Mouse (Mus musculus) MEL-GATA-1-ER (cell line): Measurements from ENCODE around the gene Lsm14b.

Source experiments
- DNase-seq: peaks from one replicate; pipeline ENCODE4 v3.0.0-alpha.2; 2012; ENCODE audit warnings: low read depth; ENCODE audit errors: extremely low read depth

Lsm14b gene

GRCm38 (mm10) chr2:180017632-180018031 lies 7.2 kb upstream of the Lsm14b start:
- no peak for DNase-seq

- no peak for DNase-seq
Observed at GRCm38 (mm10) chr2:180018573-180018972, 6.2 kb upstream of the Lsm14b start.

- no peak for DNase-seq
Observed at GRCm38 (mm10) chr2:180020091-180020661, 4.6 kb upstream of the Lsm14b start.

GRCm38 (mm10) chr2:180020919-180021318 lies 3.9 kb upstream of the Lsm14b start:
- no peak for DNase-seq

- no peak for DNase-seq
Observed at GRCm38 (mm10) chr2:180022751-180023150, 2.0 kb upstream of the Lsm14b start.

- DNase-seq = no peak
Observed at GRCm38 (mm10) chr2:180025135-180025860, 511 bp downstream of the Lsm14b start.

- DNase-seq = no peak
Observed at GRCm38 (mm10) chr2:180025861-180026200, 1.0 kb downstream of the Lsm14b start.

- DNase-seq = no peak
Observed at GRCm38 (mm10) chr2:180027768-180028167, 3.0 kb downstream of the Lsm14b start.

- no peak for DNase-seq
Observed at GRCm38 (mm10) chr2:180031270-180031669, 6.5 kb downstream of the Lsm14b start.

GRCm38 (mm10) chr2:180032925-180033324 lies 8.1 kb downstream of the Lsm14b start:
- no peak for DNase-seq

GRCm38 (mm10) chr2:180033956-180034355 lies 9.2 kb downstream of the Lsm14b start:
- no peak for DNase-seq

- DNase-seq = no peak
Observed at GRCm38 (mm10) chr2:180034753-180035152, 10.0 kb downstream of the Lsm14b start.

GRCm38 (mm10) chr2:180040406-180040805 lies 15.6 kb downstream of the Lsm14b start:
- DNase-seq = no peak

GRCm38 (mm10) chr2:180041577-180042255 lies 16.9 kb downstream of the Lsm14b start:
- no peak for DNase-seq

- peak; percentile 56 for DNase-seq
Observed at GRCm38 (mm10) chr2:180042256-180042857, 17.6 kb downstream of the Lsm14b start, which contains the start of the genes Psma7 and Ss18l1. Gene Psma7, minus strand, starts transcription at chr2:180042433. Gene Ss18l1, plus strand, starts transcription at chr2:180042509.

- no peak for DNase-seq
Observed at GRCm38 (mm10) chr2:180042858-180043515, 18.2 kb downstream of the Lsm14b start.

- no peak for DNase-seq
Observed at GRCm38 (mm10) chr2:180045283-180045682, 20.5 kb downstream of the Lsm14b start.

GRCm38 (mm10) chr2:180047580-180047979 lies 22.8 kb downstream of the Lsm14b start:
- DNase-seq = no peak

- DNase-seq = no peak
Observed at GRCm38 (mm10) chr2:180047980-180048635, 23.3 kb downstream of the Lsm14b start.

GRCm38 (mm10) chr2:180050986-180051385 lies 26.2 kb downstream of the Lsm14b start:
- no peak for DNase-seq
